Mouse (Mus musculus): ENCODE results near the gene Gid8.

Gene Gid8

GRCm38 (mm10) chr2:180758513-180759263, 48.8 kb downstream of the Gid8 start:
- no peak for TF ChIP-seq GATA4 (IDR thresholded peaks at IDR 0.05; ENCODE audit: insufficient replicate concordance, low read length)

GRCm38 (mm10) chr2:180764986-180765385, 55.1 kb downstream of the Gid8 start:
- TF ChIP-seq GATA4 (IDR thresholded peaks at IDR 0.05; ENCODE audit: insufficient replicate concordance, low read length), result no peak

GRCm38 (mm10) chr2:180765713-180766112, 55.8 kb downstream of the Gid8 start:
- TF ChIP-seq GATA4 (IDR thresholded peaks at IDR 0.05; ENCODE audit: insufficient replicate concordance, low read length), result no peak

Measured in liver, adult (tissue).